Mouse (Mus musculus) adrenal gland, adult 8-10 months (tissue): ENCODE measurements around the gene Trp53. TPM values are rescaled to one million over a fixed set of nuclear protein-coding genes. Genes with fewer than 3 reads are reported as not detected.

Experiments used
- DNase-seq: peaks from one replicate; pipeline ENCODE4 v3.0.0; 2022
- total RNA-seq, 4 experiments: library from RNA; stranded (reverse); gene quantifications; 2 replicates each; pipeline ENCODE4 v1.2.4; 2022

Gene Trp53
- total RNA-seq, 4 experiments from 2014 or later: 57.6 to 71.1 (median 64.0) TPM

GRCm38 (mm10) chr11:69563373-69563772 is 16.8 kb upstream of the Trp53 start:
- no peak for DNase-seq

GRCm38 (mm10) chr11:69564391-69564790 is 15.8 kb upstream of the Trp53 start:
- DNase-seq: no peak

GRCm38 (mm10) chr11:69565131-69565530 is 15.0 kb upstream of the Trp53 start:
- DNase-seq: no peak

GRCm38 (mm10) chr11:69575220-69575619 is 4.9 kb upstream of the Trp53 start:
- DNase-seq: no peak

GRCm38 (mm10) chr11:69576307-69576706 is 3.9 kb upstream of the Trp53 start:
- DNase-seq: no peak

GRCm38 (mm10) chr11:69578301-69578700 is 1.9 kb upstream of the Trp53 start:
- DNase-seq: no peak

GRCm38 (mm10) chr11:69579128-69580017 is 786 bp upstream of the Trp53 start:
- DNase-seq: peak; percentile 96

- no peak for DNase-seq
These were observed 500 bp downstream of the Trp53 start for GRCm38 (mm10) chr11:69580572-69581146.

GRCm38 (mm10) chr11:69581147-69581688 is 1.1 kb downstream of the Trp53 start:
- peak; percentile 87 for DNase-seq

GRCm38 (mm10) chr11:69581814-69582213 is 1.7 kb downstream of the Trp53 start:
- no peak for DNase-seq

GRCm38 (mm10) chr11:69582230-69582805 is 2.2 kb downstream of the Trp53 start:
- no peak for DNase-seq

GRCm38 (mm10) chr11:69584008-69584407 is 3.8 kb downstream of the Trp53 start:
- no peak for DNase-seq

GRCm38 (mm10) chr11:69584937-69585336 is 4.8 kb downstream of the Trp53 start:
- no peak for DNase-seq

- no peak for DNase-seq
These were observed 5.7 kb downstream of the Trp53 start for GRCm38 (mm10) chr11:69585718-69586325.

GRCm38 (mm10) chr11:69589207-69589834 is 9.2 kb downstream of the Trp53 start:
- DNase-seq: no peak

- DNase-seq: no peak
These were observed 10.5 kb downstream of the Trp53 start for GRCm38 (mm10) chr11:69590622-69591021.

- DNase-seq: no peak
These were observed 11.3 kb downstream of the Trp53 start for GRCm38 (mm10) chr11:69591424-69591823.

- no peak for DNase-seq
These were observed 11.9 kb downstream of the Trp53 start for GRCm38 (mm10) chr11:69591899-69592637.

GRCm38 (mm10) chr11:69592799-69593198 is 12.6 kb downstream of the Trp53 start:
- no peak for DNase-seq

GRCm38 (mm10) chr11:69594853-69595252 is 14.7 kb downstream of the Trp53 start:
- no peak for DNase-seq

GRCm38 (mm10) chr11:69599436-69599835 is 19.3 kb downstream of the Trp53 start:
- no peak for DNase-seq

GRCm38 (mm10) chr11:69600098-69600497 is 19.9 kb downstream of the Trp53 start:
- no peak for DNase-seq
